Mouse (Mus musculus): Measurements from ENCODE around the gene Nme6.

- no peak for TF ChIP-seq CTCF (IDR thresholded peaks at IDR 0.05; ENCODE audit: control insufficient read depth, insufficient read depth, low read length)
- TF ChIP-seq POLR2A (IDR thresholded peaks at IDR 0.05; ENCODE audit: borderline replicate concordance, control insufficient read depth, low read depth, low read length), result no peak
Measured at GRCm38 (mm10) chr9:109826181-109826580, 6.4 kb upstream of the Nme6 start.

All from bone marrow, adult 2 months (tissue).